Mouse (Mus musculus) liver, embryonic 15.5 days (tissue): ENCODE data around the gene Cenpl. TPM values are rescaled to one million over a fixed set of nuclear protein-coding genes. Genes with fewer than 3 reads are reported as not detected.

Source experiments
- ATAC-seq: fragments of 200-750 bp; cut with Nextera tagmentation; 2 replicates; pipeline ENCODE4 v1.8.0; 2017; ENCODE audit warnings: moderate number of reproducible peaks, mild to moderate bottlenecking, moderate library complexity; ENCODE audit not compliant: insufficient read depth
- H3K27ac ChIP-seq: fragments of 300-500 bp; sonication (generic); replicated peaks from 2 replicates; pipeline ENCODE4 v1.5.1; 2015; ENCODE audit warnings: mild to moderate bottlenecking, inconsistent platforms
- H3K27me3 ChIP-seq: fragments of 300-500 bp; sonication (generic); 2 replicates; pipeline ENCODE4 v1.6.1; 2015; ENCODE audit warnings: mild to moderate bottlenecking, inconsistent platforms
- H3K36me3 ChIP-seq: fragments of 300-500 bp; sonication (generic); replicated peaks from 2 replicates; pipeline ENCODE4 v1.6.1; 2015; ENCODE audit warnings: moderate library complexity, mild to moderate bottlenecking, inconsistent platforms
- H3K4me1 ChIP-seq: fragments of 300-500 bp; sonication (generic); replicated peaks from 2 replicates; pipeline ENCODE4 v1.6.1; 2015; ENCODE audit warnings: inconsistent platforms
- H3K4me2 ChIP-seq: fragments of 300-500 bp; sonication (generic); 2 replicates; pipeline ENCODE4 v1.6.1; 2015; ENCODE audit warnings: moderate library complexity, mild to moderate bottlenecking, inconsistent platforms
- H3K4me3 ChIP-seq: fragments of 300-500 bp; sonication (generic); replicated peaks from 2 replicates; pipeline ENCODE4 v1.5.1; 2015; ENCODE audit warnings: mild to moderate bottlenecking, inconsistent platforms
- H3K9ac ChIP-seq: fragments of 300-500 bp; sonication (generic); 2 replicates; pipeline ENCODE4 v1.6.1; 2015; ENCODE audit warnings: moderate library complexity, mild to moderate bottlenecking, inconsistent platforms
- H3K9me3 ChIP-seq: fragments of 300-500 bp; sonication (generic); replicated peaks from 2 replicates; pipeline ENCODE4 v1.6.1; 2016; ENCODE audit warnings: inconsistent platforms
- WGBS: fragments of 180-500 bp; shearing (Covaris S2); methylation state at CpG from one replicate; pipeline ENCODE4 v1.1.7; 2015; ENCODE audit warnings: mixed read lengths; ENCODE audit not compliant: insufficient replicate concordance; 5-methylcytosine and 5-hydroxymethylcytosine counted together
- polyA plus RNA-seq: library from polyadenylated mRNA; unstranded; fragments of >200 nt; fragmentation: Nextera tagmentation; extraction: Ambion mirVana; gene quantifications from 2 replicates; pipeline ENCODE4 v1.2.1, GENCODE M21; 2015

Cenpl gene
- polyA plus RNA-seq, 1 experiment from 2014 or later, result 38.0 TPM

DNA sequence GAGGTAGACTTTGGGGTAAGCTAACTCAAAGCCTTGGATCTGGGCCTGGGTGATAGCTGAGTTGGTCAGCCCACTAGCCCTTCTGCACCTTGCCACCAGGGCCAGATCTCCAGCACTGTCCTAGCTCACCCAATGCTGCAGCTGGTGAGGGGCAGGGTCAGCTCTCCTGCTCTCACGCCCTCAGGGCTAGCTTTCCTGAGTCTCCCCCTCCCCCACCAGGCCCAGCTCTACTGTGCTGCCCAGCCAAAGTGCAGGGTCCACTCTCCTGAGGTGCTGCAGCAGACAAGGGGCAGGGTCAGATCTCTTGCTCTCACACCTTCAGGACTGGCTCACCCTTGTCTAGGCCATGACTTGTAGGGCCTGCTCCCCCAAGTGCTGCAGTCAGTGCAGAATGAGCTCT is 55.9 kb downstream of the Cenpl start:
- H3K4me1 ChIP-seq, result peaks cover 12% of the 10 kb centered on the region
- no peak for ATAC-seq

DNA sequence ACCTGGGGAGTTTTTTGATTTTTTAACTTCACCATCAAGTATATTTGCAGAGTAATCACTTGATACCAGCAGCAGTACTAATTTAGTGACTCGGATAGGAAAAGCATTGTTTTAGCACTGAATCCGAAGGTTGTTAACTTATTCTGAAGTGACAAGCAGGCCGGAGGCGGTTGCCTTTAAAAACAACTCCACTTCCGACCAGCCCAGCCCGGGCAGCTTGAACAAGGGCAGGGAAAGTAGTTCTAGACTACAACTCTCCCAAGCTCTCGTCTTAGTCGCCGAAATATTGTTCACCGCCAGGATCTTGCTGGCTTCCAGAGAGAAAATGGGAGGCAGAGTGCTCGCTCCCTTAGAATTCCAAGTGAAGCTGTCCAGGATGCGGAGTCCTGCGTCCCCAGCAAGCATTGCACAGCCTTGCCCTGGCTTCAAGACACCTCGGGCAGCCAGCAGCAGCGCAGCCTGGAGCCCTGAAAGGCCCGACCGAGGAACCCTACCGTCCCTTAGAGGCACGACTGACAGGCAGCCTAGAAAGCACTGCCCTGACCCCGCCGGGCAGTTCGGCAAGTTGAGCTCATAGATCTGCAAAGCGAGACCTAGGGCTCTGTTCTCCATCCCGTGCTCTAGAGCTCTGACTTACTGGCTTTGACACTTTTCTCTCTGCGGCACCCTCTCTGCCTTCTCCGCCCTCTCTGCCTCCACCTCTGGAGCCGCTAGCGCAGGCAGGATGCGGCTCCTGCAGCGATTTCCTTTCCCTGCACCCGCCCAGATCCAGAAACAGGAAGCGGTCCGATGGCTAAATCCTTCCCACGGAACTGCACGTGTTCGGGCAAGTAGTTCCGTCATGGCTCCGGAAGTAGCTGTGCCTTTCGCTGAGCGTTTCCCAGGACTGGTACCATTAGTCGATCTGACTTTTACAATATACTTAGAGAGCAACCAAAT is 60.5 kb downstream of the Cenpl start, which contains the start of gene Klhl20:
Gene Klhl20 (minus strand): TSS at position 786 of the 939 bp plus-strand sequence.
- H3K4me1 ChIP-seq, result peaks cover 12% of the 10 kb centered on the region
- H3K9me3 ChIP-seq, result no peaks in the 10 kb centered on the region
- under 1% methylated on average over 41 of the region's 41 CpGs for WGBS
- H3K27me3 ChIP-seq, result no peaks in the 10 kb centered on the region
- peak within 1 kb of the TSS; percentile 79 for H3K4me2 ChIP-seq
- peak within 1 kb of the TSS; percentile 82 for H3K4me3 ChIP-seq
- ATAC-seq, result peak; percentile 96
- H3K9ac ChIP-seq, result peak within 1 kb of the TSS; percentile 74
- H3K36me3 ChIP-seq, result no peaks in the 10 kb centered on the region
- peak within 1 kb of the TSS; percentile 82 for H3K27ac ChIP-seq

More for the DNA sequence above, 55.9 kb downstream of the Cenpl start:
- Histone ChIP-seq H3K4me3 (no peak overlapping the region), H3K9me3 (no peaks in the 10 kb centered on the region), H3K9ac (no peak overlapping the region), H3K36me3 (no peaks in the 10 kb centered on the region), H3K27ac (no peak overlapping the region), H3K4me2 (no peak overlapping the region), H3K27me3 (no peaks in the 10 kb centered on the region)
- WGBS, result 52% methylated on average over 1 of the region's 1 CpGs

Other genes with a start within 250 kb of the Cenpl start
- gene Rc3h1, start 164.3 kb upstream of the Cenpl start, polyA plus RNA-seq, result 3.9 and 4.8 TPM in 2 replicates
- gene Serpinc1, start 92.1 kb upstream of the Cenpl start, polyA plus RNA-seq, result 916 and 1,075 TPM in 2 replicates
- gene Zbtb37, start 35.9 kb upstream of the Cenpl start, polyA plus RNA-seq, result 1.3 and 2.0 TPM in 2 replicates
- gene Dars2, start 55 bp upstream of the Cenpl start, polyA plus RNA-seq, result 29.9 and 30.5 TPM in 2 replicates
- 4.5 and 5.4 TPM in 2 replicates for gene Klhl20, start 60.8 kb downstream of the Cenpl start, polyA plus RNA-seq
- gene Ankrd45, start 72.0 kb downstream of the Cenpl start, polyA plus RNA-seq, result 0.02 and 0.09 TPM in 2 replicates
- gene Tex50, start 88.6 kb downstream of the Cenpl start, polyA plus RNA-seq, result not detected in 2 replicates
- 354 and 355 TPM in 2 replicates for gene Prdx6, start 180.5 kb downstream of the Cenpl start, polyA plus RNA-seq